Mouse (Mus musculus): ENCODE measurements around the gene Prrt3. TPM values are rescaled to one million over a fixed set of nuclear protein-coding genes. Genes with fewer than 3 reads are reported as not detected.

Gene Prrt3
- polyA plus RNA-seq, 1 experiment: 0.22 TPM

GRCm38 (mm10) chr6:113530932-113531839 lies 29.5 kb upstream of the Prrt3 start, which contains the start of the genes Emc3 and Fancd2:
Gene Emc3 (minus strand): TSS chr6:113531652.
Gene Fancd2 (plus strand): TSS chr6:113531682.
- H3K36me3 ChIP-seq (ENCODE audit: control insufficient read depth, insufficient read depth): no peaks in the 10 kb centered on the region
- no peak for TF ChIP-seq TCF3 (IDR thresholded peaks at IDR 0.05; ENCODE audit: insufficient read length, low read depth)
- TF ChIP-seq TCF12 (IDR thresholded peaks at IDR 0.05; ENCODE audit: insufficient read depth, poor library complexity, severe bottlenecking): no peak
- peak; percentile 89 for TF ChIP-seq SRF (IDR thresholded peaks at IDR 0.05; ENCODE audit: control insufficient read depth, insufficient read length, low read depth)
- TF ChIP-seq MYOG (IDR thresholded peaks at IDR 0.05; ENCODE audit: control insufficient read depth in 1 of 3, insufficient read depth in 1 of 3, insufficient read length in 2 of 3, low read depth in 2 of 3): peak in 2 of 3 experiments; percentile 15 to 48
- TF ChIP-seq POLR2AphosphoS2 (IDR thresholded peaks at IDR 0.05; ENCODE audit: insufficient read length, low read depth): peak; percentile 71
- no peak for TF ChIP-seq CEBPB (IDR thresholded peaks at IDR 0.05; ENCODE audit: insufficient read depth, poor library complexity, severe bottlenecking)
- TF ChIP-seq E2F4 (IDR thresholded peaks at IDR 0.05; ENCODE audit: insufficient read depth): peak; percentile 97
- no peak for TF ChIP-seq REST (IDR thresholded peaks at IDR 0.05; ENCODE audit: insufficient read depth, insufficient read length)
- peak; percentile 64 for TF ChIP-seq POLR2A (IDR thresholded peaks at IDR 0.05; ENCODE audit: insufficient read length, low read depth)
- peak within 1 kb of the TSS; percentile 98 for H3K4me2 ChIP-seq (ENCODE audit: low read depth)
- H3K27me3 ChIP-seq (ENCODE audit: control insufficient read depth, insufficient read depth, insufficient read length): no peaks in the 10 kb centered on the region
- peak within 1 kb of the TSS; percentile 4 for H3ac ChIP-seq (ENCODE audit: control insufficient read depth, insufficient read length)
- H3K4me3 ChIP-seq: peak within 1 kb of the TSS; percentile 95
- peaks cover 47% of the 10 kb centered on the region for H3K79me2 ChIP-seq (ENCODE audit: control insufficient read depth, insufficient read depth)

- Histone ChIP-seq H3K4me3 (no peak overlapping the region), H3K36me3 (ENCODE audit: control insufficient read depth, insufficient read depth) (peaks cover 33% of the 10 kb centered on the region), H3K4me2 (ENCODE audit: low read depth) (no peak overlapping the region), H3K27me3 (ENCODE audit: control insufficient read depth, insufficient read depth, insufficient read length) (no peaks in the 10 kb centered on the region), H3ac (ENCODE audit: control insufficient read depth, insufficient read length) (no peak overlapping the region), H3K79me2 (ENCODE audit: control insufficient read depth, insufficient read depth) (peaks cover 33% of the 10 kb centered on the region)
- TF ChIP-seq TCF3 (IDR thresholded peaks at IDR 0.05; ENCODE audit: insufficient read length, low read depth) (no peak), POLR2A (IDR thresholded peaks at IDR 0.05; ENCODE audit: insufficient read length, low read depth) (no peak), MYOD1 (IDR thresholded peaks at IDR 0.05; ENCODE audit: control insufficient read depth in 1 of 3, insufficient read length in 2 of 3, low read depth in 2 of 3) (peak in 1 of 3 experiments; percentile 18)
Observed at GRCm38 (mm10) chr6:113523420-113523819, 21.7 kb upstream of the Prrt3 start.

DNA sequence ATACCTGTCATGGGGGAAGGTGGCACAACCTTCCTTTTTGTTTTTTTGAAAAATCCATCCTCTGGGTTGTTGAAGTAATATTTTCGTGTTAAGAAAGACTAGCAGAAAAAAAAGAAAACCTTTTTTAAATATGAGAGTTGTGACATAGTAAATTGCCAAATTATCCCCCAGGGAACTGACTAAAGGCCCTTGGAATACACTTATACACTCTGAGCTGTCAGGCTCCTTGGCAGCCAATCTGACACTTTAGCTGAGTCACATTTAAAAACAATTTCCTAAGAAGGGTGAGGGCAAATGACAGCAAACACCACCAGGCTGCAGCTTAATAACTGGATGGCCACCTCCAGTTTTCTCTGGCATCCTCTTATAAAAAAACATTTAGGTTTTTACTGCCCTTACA lies 20.6 kb upstream of the Prrt3 start:
- Histone ChIP-seq H3ac (ENCODE audit: control insufficient read depth, insufficient read length) (no peak overlapping the region), H3K4me2 (ENCODE audit: low read depth) (no peak overlapping the region)
- no peak for TF ChIP-seq MYOG (IDR thresholded peaks at IDR 0.05; ENCODE audit: control insufficient read depth in 1 of 3, insufficient read depth in 1 of 3, insufficient read length in 2 of 3, low read depth in 2 of 3)
- no peak for TF ChIP-seq MYOD1 (IDR thresholded peaks at IDR 0.05; ENCODE audit: control insufficient read depth in 1 of 3, insufficient read length in 2 of 3, low read depth in 2 of 3)
- no peak for TF ChIP-seq MAX (IDR thresholded peaks at IDR 0.05; ENCODE audit: low read depth)
- no peak for TF ChIP-seq SRF (IDR thresholded peaks at IDR 0.05; ENCODE audit: control insufficient read depth, insufficient read length, low read depth)
- TF ChIP-seq TCF3 (IDR thresholded peaks at IDR 0.05; ENCODE audit: insufficient read length, low read depth): no peak
- TF ChIP-seq POLR2AphosphoS2 (IDR thresholded peaks at IDR 0.05; ENCODE audit: insufficient read length, low read depth): no peak
- TF ChIP-seq POLR2A (IDR thresholded peaks at IDR 0.05; ENCODE audit: insufficient read length, low read depth): no peak
- no peak for TF ChIP-seq USF1 (IDR thresholded peaks at IDR 0.05; ENCODE audit: low read depth)

DNA sequence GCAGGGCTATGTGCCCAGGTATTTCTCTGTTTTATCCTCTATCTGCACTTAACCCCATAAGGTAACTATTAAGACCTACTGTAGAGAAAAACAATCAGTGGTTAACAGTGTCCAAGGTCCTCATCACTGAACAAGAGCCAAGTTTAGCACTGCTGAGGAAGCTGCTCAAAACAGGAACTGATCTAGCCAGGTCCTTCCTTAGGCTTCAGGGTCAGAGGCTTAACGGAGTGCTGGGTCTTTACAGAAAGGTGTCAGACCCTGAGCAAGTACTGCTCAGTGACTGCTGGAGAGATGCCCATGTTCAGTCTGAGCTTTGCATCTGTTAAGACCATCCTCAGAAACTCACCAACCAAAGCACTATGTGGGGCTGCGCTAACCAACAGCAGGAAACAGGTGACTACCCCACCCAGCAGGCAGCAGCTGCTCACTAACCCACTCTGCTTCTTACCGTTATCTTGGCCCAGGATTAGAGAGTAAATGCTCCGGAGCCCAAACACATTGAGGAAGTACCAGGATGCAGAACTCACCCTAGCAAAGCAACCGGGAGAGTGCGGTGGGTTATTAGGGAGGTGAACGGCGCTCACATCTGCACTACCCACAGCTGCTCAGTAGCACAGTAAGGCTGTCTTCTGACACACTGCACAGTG lies 15.8 kb upstream of the Prrt3 start:
- no peak overlapping the region for H3ac ChIP-seq (ENCODE audit: control insufficient read depth, insufficient read length)

More for the DNA sequence above, 20.6 kb upstream of the Prrt3 start:
- Histone ChIP-seq H3K79me2 (ENCODE audit: control insufficient read depth, insufficient read depth) (peaks cover 23% of the 10 kb centered on the region), H3K36me3 (ENCODE audit: control insufficient read depth, insufficient read depth) (peaks cover 44% of the 10 kb centered on the region), H3K27me3 (ENCODE audit: control insufficient read depth, insufficient read depth, insufficient read length) (no peaks in the 10 kb centered on the region), H3K4me3 (no peak overlapping the region)

GRCm38 (mm10) chr6:113514600-113514999 lies 12.9 kb upstream of the Prrt3 start:
- no peak for TF ChIP-seq TCF3 (IDR thresholded peaks at IDR 0.05; ENCODE audit: insufficient read length, low read depth)
- no peak for TF ChIP-seq CEBPB (IDR thresholded peaks at IDR 0.05; ENCODE audit: insufficient read depth, poor library complexity, severe bottlenecking)
- TF ChIP-seq USF1 (IDR thresholded peaks at IDR 0.05; ENCODE audit: low read depth): no peak
- TF ChIP-seq POLR2AphosphoS2 (IDR thresholded peaks at IDR 0.05; ENCODE audit: insufficient read length, low read depth): no peak
- no peak for TF ChIP-seq MYOG (IDR thresholded peaks at IDR 0.05; ENCODE audit: control insufficient read depth in 1 of 3, insufficient read depth in 1 of 3, insufficient read length in 2 of 3, low read depth in 2 of 3)
- TF ChIP-seq POLR2A (IDR thresholded peaks at IDR 0.05; ENCODE audit: insufficient read length, low read depth): no peak
- no peak for TF ChIP-seq MAX (IDR thresholded peaks at IDR 0.05; ENCODE audit: low read depth)
- TF ChIP-seq MYOD1 (IDR thresholded peaks at IDR 0.05; ENCODE audit: control insufficient read depth in 1 of 3, insufficient read length in 2 of 3, low read depth in 2 of 3): no peak
- no peak for TF ChIP-seq E2F4 (IDR thresholded peaks at IDR 0.05; ENCODE audit: insufficient read depth)
- TF ChIP-seq SRF (IDR thresholded peaks at IDR 0.05; ENCODE audit: control insufficient read depth, insufficient read length, low read depth): no peak
- TF ChIP-seq TCF12 (IDR thresholded peaks at IDR 0.05; ENCODE audit: insufficient read depth, poor library complexity, severe bottlenecking): no peak
- no peak for TF ChIP-seq REST (IDR thresholded peaks at IDR 0.05; ENCODE audit: insufficient read depth, insufficient read length)
- H3ac ChIP-seq (ENCODE audit: control insufficient read depth, insufficient read length): no peak overlapping the region
- no peak overlapping the region for H3K4me3 ChIP-seq
- H3K36me3 ChIP-seq (ENCODE audit: control insufficient read depth, insufficient read depth): peaks cover 57% of the 10 kb centered on the region
- H3K79me2 ChIP-seq (ENCODE audit: control insufficient read depth, insufficient read depth): no peaks in the 10 kb centered on the region
- no peak overlapping the region for H3K4me2 ChIP-seq (ENCODE audit: low read depth)
- no peaks in the 10 kb centered on the region for H3K27me3 ChIP-seq (ENCODE audit: control insufficient read depth, insufficient read depth, insufficient read length)

More for the DNA sequence above, 15.8 kb upstream of the Prrt3 start:
- Histone ChIP-seq H3K36me3 (ENCODE audit: control insufficient read depth, insufficient read depth) (peaks cover 67% of the 10 kb centered on the region), H3K79me2 (ENCODE audit: control insufficient read depth, insufficient read depth) (no peaks in the 10 kb centered on the region), H3K4me3 (no peak overlapping the region), H3K27me3 (ENCODE audit: control insufficient read depth, insufficient read depth, insufficient read length) (no peaks in the 10 kb centered on the region), H3K4me2 (ENCODE audit: low read depth) (no peak overlapping the region)
- TF ChIP-seq MYOG (IDR thresholded peaks at IDR 0.05; ENCODE audit: control insufficient read depth in 1 of 3, insufficient read depth in 1 of 3, insufficient read length in 2 of 3, low read depth in 2 of 3) (peak in 2 of 3 experiments; percentile 50 to 71), POLR2A (IDR thresholded peaks at IDR 0.05; ENCODE audit: insufficient read length, low read depth) (no peak), MYOD1 (IDR thresholded peaks at IDR 0.05; ENCODE audit: control insufficient read depth in 1 of 3, insufficient read length in 2 of 3, low read depth in 2 of 3) (peak in 2 of 3 experiments; percentile 64 to 82)
